Mouse (Mus musculus): ENCODE results near the gene B9d2. TPM values are rescaled to one million over a fixed set of nuclear protein-coding genes. Genes with fewer than 3 reads are reported as not detected.

B9d2 gene
- polyA plus RNA-seq, 1 experiment from 2014 or later = 57.6 TPM

DNA sequence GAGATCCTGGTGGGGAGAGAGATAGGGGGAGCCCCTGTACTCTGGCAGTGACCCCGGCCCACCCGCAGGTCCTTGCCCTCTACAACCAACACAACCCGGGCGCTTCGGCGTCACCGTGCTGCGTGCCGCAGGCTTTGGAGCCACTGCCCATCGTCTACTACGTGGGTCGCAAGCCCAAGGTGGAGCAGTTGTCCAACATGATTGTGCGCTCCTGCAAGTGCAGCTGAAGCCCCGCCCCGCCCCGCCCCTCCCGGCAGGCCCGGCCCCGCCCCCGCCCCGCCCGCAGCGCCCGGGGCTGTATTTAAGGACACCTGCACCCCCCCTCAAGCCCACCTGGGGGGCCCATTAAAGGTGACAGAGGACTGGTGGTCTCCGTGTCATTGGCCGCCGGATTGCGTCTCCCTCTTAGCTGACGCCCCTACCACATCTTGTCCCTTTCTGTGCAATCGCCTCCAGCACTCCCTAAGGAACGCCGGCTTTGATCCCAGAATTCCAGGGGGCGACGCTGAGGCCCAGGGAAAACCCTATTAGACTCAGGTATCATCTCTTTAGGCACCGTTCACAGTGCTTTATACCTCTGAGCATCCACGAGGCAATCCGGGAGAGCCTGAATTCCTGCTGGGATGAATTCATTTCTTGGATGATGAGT lies 24.3 kb downstream of the B9d2 start:
- WGBS = 2% methylated on average over 37 of the region's 37 CpGs
- Histone ChIP-seq H3K9ac (ENCODE audit: low read length) (peak overlapping the region; percentile 50), H3K9me3 (replicated peaks; ENCODE audit: control insufficient read depth, low read length) (no peaks in the 10 kb centered on the region), H3K27me3 (replicated peaks; ENCODE audit: control insufficient read depth, insufficient read depth, low read length) (peaks cover 9% of the 10 kb centered on the region; the same call in 1 of the 2 replicates), H3K4me1 (ENCODE audit: control insufficient read depth, insufficient read depth, low read length) (0 out of 2 replicates have a peak, but pooled peaks cover 3% of the 10 kb centered on the region), H3K27ac (ENCODE audit: low read depth, low read length) (no peak overlapping the region), H3K36me3 (ENCODE audit: control insufficient read depth, insufficient read depth, low read length) (no peaks in the 10 kb centered on the region), H3K4me3 (ENCODE audit: low read depth, low read length) (peak overlapping the region; percentile 23), H3K4me2 (ENCODE audit: low read length) (peak overlapping the region; percentile 57)
- DNase-seq (ENCODE audit: low spot score) = no peak
- ATAC-seq = peak; percentile 60

DNA sequence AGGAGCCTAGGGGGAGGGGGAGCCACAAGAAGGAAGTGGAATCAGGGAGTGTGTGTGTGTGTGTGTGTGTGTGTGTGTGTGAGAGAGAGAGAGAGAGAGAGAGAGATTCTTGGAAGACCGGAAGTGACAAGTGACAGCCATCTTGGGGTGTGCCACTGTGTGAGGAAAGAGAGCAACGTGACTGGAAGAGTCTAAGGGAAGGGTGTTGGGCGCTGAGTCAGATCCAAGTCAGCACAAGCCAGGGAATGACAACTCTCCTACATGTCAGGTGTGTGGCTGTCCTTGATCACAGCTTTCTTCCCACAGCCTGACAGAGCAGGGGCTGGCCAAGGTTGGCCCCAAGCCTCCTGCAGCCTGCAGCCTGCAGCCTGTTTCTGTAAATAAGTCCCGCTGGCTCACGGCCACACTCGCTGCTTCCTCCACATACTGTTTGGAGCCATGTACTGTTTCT lies 25.2 kb downstream of the B9d2 start:
- Histone ChIP-seq H3K9ac (ENCODE audit: low read length) (no peak overlapping the region), H3K27me3 (replicated peaks; ENCODE audit: control insufficient read depth, insufficient read depth, low read length) (peaks cover 9% of the 10 kb centered on the region; the same call in 1 of the 2 replicates), H3K4me2 (ENCODE audit: low read length) (no peak overlapping the region), H3K36me3 (ENCODE audit: control insufficient read depth, insufficient read depth, low read length) (no peaks in the 10 kb centered on the region), H3K27ac (ENCODE audit: low read depth, low read length) (no peak overlapping the region), H3K9me3 (replicated peaks; ENCODE audit: control insufficient read depth, low read length) (no peaks in the 10 kb centered on the region), H3K4me1 (ENCODE audit: control insufficient read depth, insufficient read depth, low read length) (0 out of 2 replicates have a peak, but pooled peaks cover 6% of the 10 kb centered on the region), H3K4me3 (ENCODE audit: low read depth, low read length) (no peak overlapping the region)
- no peak for DNase-seq (ENCODE audit: low spot score)
- ATAC-seq = no peak
- 56% methylated on average over 6 of the region's 6 CpGs for WGBS

DNA sequence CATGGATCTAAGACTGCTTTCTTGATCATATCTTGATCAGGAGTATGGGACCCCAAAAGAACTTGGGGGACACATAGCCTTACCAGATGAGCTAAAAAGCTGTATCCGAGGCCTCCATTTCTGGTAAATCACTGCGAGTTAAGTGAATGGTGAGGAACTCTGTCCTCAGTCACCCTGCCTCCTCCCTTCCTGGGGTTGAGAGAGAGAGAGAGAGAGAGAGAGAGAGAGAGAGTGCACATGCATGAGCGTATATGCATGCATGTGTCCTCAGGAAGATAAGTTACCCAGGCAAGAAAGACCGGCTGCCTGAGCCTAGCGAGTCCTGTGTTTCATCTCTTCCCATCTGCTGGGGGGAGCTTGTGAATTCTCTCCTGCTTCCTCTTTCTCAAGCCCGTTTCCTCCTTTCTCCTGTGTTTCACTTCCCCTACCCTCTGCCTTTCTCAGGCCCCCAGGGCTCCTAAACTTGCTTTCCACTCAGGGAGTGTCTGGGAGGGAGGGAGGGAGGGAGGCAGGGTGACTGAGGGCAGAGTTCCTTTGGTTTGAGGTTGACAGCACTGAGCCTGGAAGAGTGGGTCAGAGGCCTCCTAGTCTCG lies 26.1 kb downstream of the B9d2 start:
- H3K27ac ChIP-seq (ENCODE audit: low read depth, low read length) = no peak overlapping the region
- DNase-seq (ENCODE audit: low spot score) = no peak
- no peaks in the 10 kb centered on the region for H3K36me3 ChIP-seq (ENCODE audit: control insufficient read depth, insufficient read depth, low read length)
- H3K4me2 ChIP-seq (ENCODE audit: low read length) = no peak overlapping the region
- H3K27me3 ChIP-seq (replicated peaks; ENCODE audit: control insufficient read depth, insufficient read depth, low read length) = peaks cover 9% of the 10 kb centered on the region; the same call in 1 of the 2 replicates
- no peak for ATAC-seq
- H3K9ac ChIP-seq (ENCODE audit: low read length) = no peak overlapping the region
- no peaks in the 10 kb centered on the region for H3K9me3 ChIP-seq (replicated peaks; ENCODE audit: control insufficient read depth, low read length)
- WGBS = 69% methylated on average over 7 of the region's 7 CpGs
- no peak overlapping the region for H3K4me3 ChIP-seq (ENCODE audit: low read depth, low read length)
- 0 out of 2 replicates have a peak, but pooled peaks cover 6% of the 10 kb centered on the region for H3K4me1 ChIP-seq (ENCODE audit: control insufficient read depth, insufficient read depth, low read length)

DNA sequence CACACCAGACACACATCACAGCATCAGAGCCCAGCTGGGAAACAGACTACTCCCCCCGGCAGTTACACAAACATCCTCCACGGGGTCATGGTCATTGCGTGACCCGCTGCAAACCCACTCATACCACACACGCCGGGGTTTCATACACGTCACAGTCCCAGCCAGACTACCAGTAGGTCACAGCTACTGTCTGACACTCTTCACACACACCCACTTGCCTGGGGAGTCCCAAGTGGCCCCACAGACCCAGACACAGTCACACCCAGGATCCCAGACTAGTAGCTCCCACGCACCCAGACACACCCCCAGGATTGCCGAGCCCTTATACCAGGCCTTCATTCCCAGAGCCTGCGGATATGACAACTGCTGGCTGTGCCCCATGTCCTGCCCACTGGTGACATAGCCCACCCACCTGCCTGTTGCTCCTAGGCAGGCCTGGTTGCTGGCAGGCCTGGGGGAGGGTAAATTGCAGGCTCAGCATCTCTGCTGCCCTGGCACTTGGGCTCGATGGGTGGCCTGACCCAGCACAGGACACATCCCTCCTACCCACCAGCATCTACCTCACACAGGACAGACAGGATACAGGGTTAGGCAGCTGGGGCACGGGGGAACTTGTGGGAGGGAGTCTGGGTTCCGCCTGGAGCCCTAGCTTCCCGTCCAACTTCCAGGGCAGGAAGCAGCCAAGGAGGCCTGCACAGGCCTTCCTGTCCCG lies 27.2 kb downstream of the B9d2 start:
- WGBS = 81% methylated on average over 15 of the region's 15 CpGs
- H3K27ac ChIP-seq (ENCODE audit: low read depth, low read length) = no peak overlapping the region
- ATAC-seq (no peak), DNase-seq (ENCODE audit: low spot score) (no peak)
- peaks cover 8% of the 10 kb centered on the region for H3K36me3 ChIP-seq (ENCODE audit: control insufficient read depth, insufficient read depth, low read length)
- H3K4me2 ChIP-seq (ENCODE audit: low read length) = no peak overlapping the region
- no peak overlapping the region for H3K4me3 ChIP-seq (ENCODE audit: low read depth, low read length)
- H3K27me3 ChIP-seq (replicated peaks; ENCODE audit: control insufficient read depth, insufficient read depth, low read length) = peaks cover 9% of the 10 kb centered on the region; the same call in 1 of the 2 replicates
- no peaks in the 10 kb centered on the region for H3K9me3 ChIP-seq (replicated peaks; ENCODE audit: control insufficient read depth, low read length)
- no peak overlapping the region for H3K9ac ChIP-seq (ENCODE audit: low read length)
- 0 out of 2 replicates have a peak, but pooled peaks cover 6% of the 10 kb centered on the region for H3K4me1 ChIP-seq (ENCODE audit: control insufficient read depth, insufficient read depth, low read length)

DNA sequence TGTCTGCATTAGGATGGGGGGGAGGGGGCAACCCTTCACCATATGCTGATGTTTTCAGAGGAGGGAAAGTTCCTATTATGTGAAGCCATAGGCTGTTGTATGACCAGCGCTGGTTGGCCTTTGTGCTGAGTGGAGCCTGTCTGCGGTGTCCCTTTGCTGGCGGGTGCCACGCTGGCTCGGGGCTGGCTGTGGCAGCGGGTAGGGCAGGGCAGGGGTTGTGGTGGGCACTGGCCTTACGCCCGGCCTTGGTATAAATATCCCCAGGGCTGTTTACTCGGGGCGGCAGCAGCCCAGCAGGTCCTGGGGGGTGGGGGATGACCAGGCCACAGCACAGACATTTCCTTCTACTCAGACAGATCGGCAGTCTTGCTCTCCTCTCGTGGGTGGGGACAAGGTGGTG lies 29.4 kb downstream of the B9d2 start:
- DNase-seq (ENCODE audit: low spot score) (no peak), ATAC-seq (0 out of 2 replicates have a peak, but pooled peaks have one; percentile 24)
- Histone ChIP-seq H3K4me2 (ENCODE audit: low read length) (no peak overlapping the region), H3K9me3 (replicated peaks; ENCODE audit: control insufficient read depth, low read length) (no peaks in the 10 kb centered on the region), H3K27me3 (replicated peaks; ENCODE audit: control insufficient read depth, insufficient read depth, low read length) (no peaks in the 10 kb centered on the region), H3K4me3 (ENCODE audit: low read depth, low read length) (no peak overlapping the region), H3K36me3 (ENCODE audit: control insufficient read depth, insufficient read depth, low read length) (peaks cover 30% of the 10 kb centered on the region), H3K4me1 (ENCODE audit: control insufficient read depth, insufficient read depth, low read length) (0 out of 2 replicates have a peak, but pooled peaks cover 3% of the 10 kb centered on the region), H3K27ac (ENCODE audit: low read depth, low read length) (no peak overlapping the region), H3K9ac (ENCODE audit: low read length) (peak overlapping the region; percentile 41)
- WGBS = 11% methylated on average over 12 of the region's 12 CpGs

DNA sequence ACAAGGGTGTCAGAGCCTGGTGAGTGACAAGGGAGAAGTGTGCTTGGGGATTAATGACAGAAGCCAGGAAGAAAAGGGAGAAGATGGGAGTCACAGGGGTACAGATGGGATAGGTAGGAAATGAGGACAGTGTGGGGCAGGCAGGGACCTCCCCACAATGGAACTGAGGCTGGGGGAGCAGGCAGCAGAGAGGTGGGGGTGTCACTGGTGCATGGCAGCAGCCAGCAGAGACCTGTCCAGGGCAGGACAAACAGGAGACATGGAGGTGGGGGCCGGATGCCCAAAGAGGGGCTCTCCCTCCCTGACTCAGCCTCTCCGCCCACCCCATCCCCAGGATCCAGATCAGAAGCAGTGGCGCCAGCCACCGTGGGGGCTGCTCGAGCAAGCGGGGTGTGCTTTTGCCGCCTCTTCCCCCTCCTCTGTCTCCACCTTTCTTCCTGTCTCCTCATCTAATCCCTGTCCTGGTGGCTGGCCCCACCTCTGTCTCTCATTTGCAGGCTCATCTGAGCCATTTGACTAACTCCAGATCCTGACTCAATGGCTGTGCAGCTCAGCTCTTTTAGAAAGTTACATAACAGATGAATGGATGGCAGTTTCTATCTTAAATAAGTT lies 30.0 kb downstream of the B9d2 start:
- H3K4me2 ChIP-seq (ENCODE audit: low read length) = no peak overlapping the region
- H3K9me3 ChIP-seq (replicated peaks; ENCODE audit: control insufficient read depth, low read length) = no peaks in the 10 kb centered on the region
- H3K36me3 ChIP-seq (ENCODE audit: control insufficient read depth, insufficient read depth, low read length) = peaks cover 37% of the 10 kb centered on the region
- no peak overlapping the region for H3K27ac ChIP-seq (ENCODE audit: low read depth, low read length)
- no peak overlapping the region for H3K4me3 ChIP-seq (ENCODE audit: low read depth, low read length)
- DNase-seq (ENCODE audit: low spot score) (no peak), ATAC-seq (peak; percentile 40)
- peak overlapping the region; percentile 41 for H3K9ac ChIP-seq (ENCODE audit: low read length)
- H3K27me3 ChIP-seq (replicated peaks; ENCODE audit: control insufficient read depth, insufficient read depth, low read length) = no peaks in the 10 kb centered on the region
- 9% methylated on average over 7 of the region's 7 CpGs for WGBS
- 0 out of 2 replicates have a peak, but pooled peaks cover 3% of the 10 kb centered on the region for H3K4me1 ChIP-seq (ENCODE audit: control insufficient read depth, insufficient read depth, low read length)

DNA sequence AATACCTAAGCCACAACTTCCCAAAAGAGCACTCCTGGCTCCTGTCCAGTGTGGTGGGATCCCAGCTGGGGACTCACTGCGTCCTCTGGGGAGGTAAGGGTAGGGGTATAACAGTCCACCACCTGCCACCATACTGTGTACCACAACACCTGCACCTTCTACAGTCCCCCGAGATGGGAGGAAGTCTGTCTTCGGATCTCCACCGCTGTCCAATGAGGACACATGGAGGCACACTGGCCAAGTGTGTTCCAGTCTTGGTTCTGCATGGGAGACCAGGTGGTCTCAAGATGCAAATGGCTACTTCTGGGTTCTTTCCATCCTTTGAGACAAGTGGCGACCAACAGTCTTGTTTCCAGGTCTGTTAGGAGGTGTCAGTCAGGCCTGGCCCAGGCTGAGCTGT lies 30.6 kb downstream of the B9d2 start:
- no peak overlapping the region for H3K4me3 ChIP-seq (ENCODE audit: low read depth, low read length)
- DNase-seq (ENCODE audit: low spot score) (no peak), ATAC-seq (no peak)
- WGBS = 69% methylated on average over 5 of the region's 5 CpGs
- no peak overlapping the region for H3K4me2 ChIP-seq (ENCODE audit: low read length)
- H3K36me3 ChIP-seq (ENCODE audit: control insufficient read depth, insufficient read depth, low read length) = peaks cover 42% of the 10 kb centered on the region
- H3K4me1 ChIP-seq (ENCODE audit: control insufficient read depth, insufficient read depth, low read length) = 0 out of 2 replicates have a peak, but pooled peaks cover 3% of the 10 kb centered on the region
- H3K9me3 ChIP-seq (replicated peaks; ENCODE audit: control insufficient read depth, low read length) = no peaks in the 10 kb centered on the region
- H3K9ac ChIP-seq (ENCODE audit: low read length) = no peak overlapping the region
- no peak overlapping the region for H3K27ac ChIP-seq (ENCODE audit: low read depth, low read length)
- no peaks in the 10 kb centered on the region for H3K27me3 ChIP-seq (replicated peaks; ENCODE audit: control insufficient read depth, insufficient read depth, low read length)

DNA sequence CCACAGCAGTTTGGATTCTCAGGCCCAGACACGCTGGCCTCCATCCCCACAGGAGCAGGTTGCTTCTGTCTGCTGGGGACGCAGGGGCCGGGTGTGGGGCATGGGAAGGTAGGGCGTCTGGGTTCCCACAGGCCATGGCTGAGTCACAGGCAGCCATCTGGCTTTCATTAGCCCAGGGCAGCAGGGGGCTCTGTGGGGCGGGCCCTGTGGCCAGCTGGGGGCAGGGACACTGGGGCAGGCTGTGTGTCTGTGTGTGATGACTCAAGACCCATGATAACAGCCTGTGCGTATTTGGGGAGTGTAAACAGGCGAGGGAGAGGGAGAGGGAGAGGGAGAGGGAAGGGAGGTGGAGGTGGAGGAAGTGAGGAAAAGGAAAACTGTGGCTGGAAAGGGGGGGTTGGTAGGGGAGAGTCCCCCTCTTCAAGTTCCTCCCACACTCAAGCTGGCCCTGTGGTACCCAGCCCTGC lies 31.2 kb downstream of the B9d2 start:
- DNase-seq (ENCODE audit: low spot score) = no peak
- ATAC-seq = no peak
- Histone ChIP-seq H3K9ac (ENCODE audit: low read length) (no peak overlapping the region), H3K9me3 (replicated peaks; ENCODE audit: control insufficient read depth, low read length) (no peaks in the 10 kb centered on the region), H3K4me3 (ENCODE audit: low read depth, low read length) (no peak overlapping the region), H3K27me3 (replicated peaks; ENCODE audit: control insufficient read depth, insufficient read depth, low read length) (no peaks in the 10 kb centered on the region), H3K27ac (ENCODE audit: low read depth, low read length) (no peak overlapping the region), H3K36me3 (ENCODE audit: control insufficient read depth, insufficient read depth, low read length) (peaks cover 47% of the 10 kb centered on the region), H3K4me1 (ENCODE audit: control insufficient read depth, insufficient read depth, low read length) (0 out of 2 replicates have a peak, but pooled peaks cover 3% of the 10 kb centered on the region), H3K4me2 (ENCODE audit: low read length) (no peak overlapping the region)
- 49% methylated on average over 7 of the region's 7 CpGs for WGBS
